Mouse (Mus musculus): ENCODE results near the gene Map3k5. TPM values are rescaled to one million over a fixed set of nuclear protein-coding genes. Genes with fewer than 3 reads are reported as not detected.
A peak's percentile ranks its signal among the peaks of the same experiment; 100 is the strongest.
"Not testable (repeated sequence)": the region's sequence is repeated elsewhere in the genome, so short reads cannot be mapped to it uniquely, and the experiment has no call there.

Map3k5 gene
- total RNA-seq, 2 experiments from 2014 or later: 24.1 to 32.5 TPM

DNA sequence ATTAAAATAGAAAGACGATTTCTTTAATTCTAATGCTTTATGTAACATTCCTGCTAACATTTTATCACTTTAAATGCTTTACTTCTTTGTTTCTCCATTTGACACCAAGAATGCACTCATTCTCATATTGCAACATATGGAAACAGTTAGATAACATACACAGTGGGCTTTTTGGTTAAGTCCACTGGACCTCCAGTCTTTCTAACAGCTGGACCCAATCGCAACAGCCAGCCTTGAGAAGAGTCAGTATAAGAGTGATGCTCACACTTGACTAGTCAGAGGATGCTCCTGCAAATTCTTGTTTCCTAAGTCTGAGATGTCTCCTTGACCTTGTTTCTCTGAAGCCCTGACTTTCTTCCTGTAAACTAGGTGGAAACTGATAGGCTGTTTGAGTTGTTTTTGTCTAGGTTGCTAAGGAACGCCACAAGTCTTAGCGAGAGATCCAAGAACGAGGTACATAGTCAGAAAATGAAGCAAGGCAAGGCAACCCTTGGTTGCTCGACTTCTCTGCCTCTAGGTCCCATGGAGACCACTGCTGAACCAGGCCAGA is 26.6 kb downstream of the Map3k5 start:
- DNase-seq (ENCODE audit: low spot score in 2 of 2): no peak

DNA sequence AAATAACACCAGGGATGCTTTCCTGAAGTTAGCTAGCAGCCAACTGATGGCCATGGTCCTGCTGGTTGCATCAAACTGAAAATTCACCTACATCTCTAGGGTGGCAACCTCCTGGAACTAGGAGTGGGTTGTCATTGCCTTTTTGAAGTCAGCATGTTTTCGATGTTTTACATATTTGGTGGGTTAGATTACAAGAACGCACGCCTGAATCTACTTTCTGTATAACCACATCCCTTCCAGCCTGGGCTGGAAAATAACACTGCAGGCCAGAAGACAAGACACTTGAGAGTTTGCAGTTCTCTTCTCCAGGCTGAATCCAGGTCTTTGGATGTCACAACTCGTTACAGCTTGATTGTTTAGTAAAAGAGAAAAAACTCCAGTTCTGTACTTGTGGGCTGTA is 28.5 kb downstream of the Map3k5 start:
- no peak for DNase-seq (ENCODE audit: low spot score in 2 of 2)

- no peak for DNase-seq (ENCODE audit: low spot score in 2 of 2)
These were observed 28.9 kb downstream of the Map3k5 start for GRCm38 (mm10) chr10:19963206-19963605.

DNA sequence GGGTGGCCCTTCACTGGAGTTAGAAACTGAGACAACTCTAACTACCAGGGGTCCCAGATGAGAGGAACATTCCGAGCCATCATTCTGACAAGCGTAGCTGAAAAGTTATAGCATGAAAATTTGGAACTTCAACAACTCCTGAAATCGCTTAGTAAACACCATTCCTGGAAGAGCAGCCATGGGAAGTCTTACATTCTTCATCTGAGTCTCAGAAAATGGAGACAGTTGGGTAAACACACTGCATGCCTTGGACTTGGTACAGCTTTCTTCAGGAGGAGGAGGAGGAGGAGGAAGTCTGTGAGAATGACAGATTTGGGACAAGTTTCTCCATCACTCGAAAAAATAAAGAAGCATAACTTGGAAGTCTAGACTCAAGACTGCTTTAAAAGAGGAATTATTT is 29.8 kb downstream of the Map3k5 start:
- DNase-seq (ENCODE audit: low spot score in 2 of 2): peak in 1 of 2 experiments; percentile 16

DNA sequence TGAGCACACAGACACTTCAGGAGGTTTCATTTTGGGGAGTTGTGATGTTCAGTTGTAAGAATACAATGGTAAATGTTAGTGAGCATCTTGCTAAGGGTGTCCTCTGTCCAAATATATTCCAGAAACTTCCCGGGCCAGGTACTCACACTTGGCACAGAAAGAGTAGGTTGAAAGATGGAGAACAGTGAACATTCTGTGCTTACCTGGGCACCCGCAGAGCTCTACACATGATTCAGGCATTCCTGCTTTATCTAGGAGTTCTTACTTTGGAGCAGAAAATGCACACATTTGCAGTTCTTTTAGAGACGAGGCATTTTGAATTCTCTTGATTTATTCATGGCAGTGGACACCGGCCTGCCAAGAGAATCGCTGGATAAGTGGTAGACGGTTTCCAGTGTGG is 32.3 kb downstream of the Map3k5 start:
- no peak for DNase-seq (ENCODE audit: low spot score in 2 of 2)

DNA sequence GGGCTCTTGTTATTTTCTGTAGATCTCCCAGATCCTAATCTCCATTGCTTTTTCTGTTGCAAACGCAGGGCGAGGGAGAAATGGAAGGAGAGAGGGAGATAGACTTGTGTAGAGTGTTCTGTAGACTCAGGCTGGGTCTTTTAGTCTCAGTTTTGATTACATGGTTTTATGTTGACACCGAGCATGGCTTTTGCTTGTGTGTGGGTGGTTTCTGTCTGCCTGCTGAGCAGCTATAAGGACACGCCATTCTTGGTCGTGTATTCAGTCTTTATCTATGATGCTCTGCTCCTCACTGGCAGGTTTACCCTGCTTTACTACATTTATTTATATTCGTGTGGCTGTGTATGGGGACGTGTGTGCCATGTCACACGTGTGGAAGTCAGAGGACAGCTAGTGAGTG is 34.2 kb downstream of the Map3k5 start:
- DNase-seq (ENCODE audit: low spot score in 2 of 2): no peak

DNA sequence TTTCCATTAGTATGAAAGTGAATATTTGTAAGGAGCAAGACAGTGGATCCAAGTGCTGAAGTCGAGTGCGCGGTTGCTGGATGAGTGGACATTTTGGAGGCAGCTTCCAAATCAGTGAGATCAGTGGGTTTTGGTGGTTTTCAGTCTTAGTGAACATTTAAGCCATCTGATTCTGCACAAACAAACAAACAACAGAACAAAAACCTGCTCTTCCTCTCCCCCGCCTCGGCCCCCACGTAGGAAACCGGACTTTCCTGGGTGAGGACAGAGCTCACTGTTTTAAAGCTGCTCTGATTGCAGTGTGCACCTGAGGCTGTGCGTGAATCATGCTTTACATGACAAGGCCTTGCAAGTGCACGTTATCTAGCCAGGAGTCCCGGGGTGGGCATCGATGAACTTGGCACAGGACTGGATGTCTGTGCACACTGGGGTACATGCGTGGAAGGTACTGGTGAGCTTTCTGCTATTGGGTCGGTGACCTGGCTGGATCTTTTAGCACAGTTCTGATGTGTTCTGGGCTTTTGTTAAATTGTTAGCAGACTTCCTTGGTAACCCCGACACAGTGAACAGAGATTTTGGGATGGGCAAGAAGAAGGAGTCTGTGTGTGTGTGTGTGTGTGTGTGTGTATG is 35.7 kb downstream of the Map3k5 start:
- no peak for DNase-seq (ENCODE audit: low spot score in 2 of 2)

DNA sequence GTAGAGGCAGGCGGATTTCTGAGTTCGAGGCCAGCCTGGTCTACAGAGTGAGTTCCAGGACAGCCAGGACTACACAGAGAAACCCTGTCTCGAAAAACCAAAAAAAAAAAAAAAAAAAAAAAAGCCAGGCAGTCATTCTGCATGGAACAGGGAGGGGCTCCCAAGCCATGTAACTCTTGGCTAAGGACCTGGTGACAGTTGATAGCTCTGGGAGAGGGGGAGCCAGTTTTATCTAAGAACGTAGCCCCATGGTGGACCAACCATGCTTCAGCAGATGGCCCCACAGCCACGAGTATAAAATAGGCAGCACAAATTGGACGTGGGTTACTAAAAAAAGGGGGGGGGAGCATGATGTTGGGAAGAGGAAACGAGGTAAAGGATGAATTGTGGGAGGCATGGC is 37.2 kb downstream of the Map3k5 start:
- DNase-seq (ENCODE audit: low spot score in 2 of 2): not testable (repeated sequence)

DNA sequence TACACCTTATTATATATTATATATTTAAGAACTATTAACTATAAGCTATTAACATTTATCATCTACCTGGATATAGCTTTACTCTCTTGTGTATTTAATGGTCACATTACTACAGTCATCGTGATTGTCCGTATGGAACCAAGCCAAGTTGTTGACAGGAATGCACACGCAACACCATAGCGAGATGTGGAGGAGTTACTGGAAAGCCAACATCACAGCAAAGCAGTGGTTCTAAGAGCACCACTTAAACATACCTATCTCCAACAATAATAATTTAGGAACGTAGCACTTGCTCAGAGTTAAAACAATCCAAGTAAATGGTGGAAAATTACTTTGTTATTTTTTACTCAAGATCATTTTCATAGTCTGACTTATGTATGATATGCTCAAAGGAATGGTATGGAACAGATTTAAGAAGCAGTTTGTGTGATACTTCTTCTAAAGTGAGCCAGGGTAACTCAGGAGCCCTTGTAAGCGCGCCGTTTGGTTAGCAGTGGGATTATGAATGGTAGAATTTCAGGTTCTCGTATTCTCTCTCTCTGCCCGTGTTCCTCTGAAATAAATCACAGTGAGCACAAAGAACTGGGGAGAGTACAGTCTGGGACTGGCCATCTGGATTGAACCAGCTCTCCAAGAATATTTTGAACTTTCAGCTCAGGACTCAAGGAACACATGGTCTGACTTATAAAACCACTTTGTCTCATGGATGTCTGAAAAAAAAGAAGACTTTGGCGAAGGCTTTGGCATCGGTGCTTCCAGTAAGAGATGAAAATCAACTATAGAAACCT is 39.2 kb downstream of the Map3k5 start:
- DNase-seq (ENCODE audit: low spot score in 2 of 2): peak in 1 of 2 experiments; percentile 22

DNA sequence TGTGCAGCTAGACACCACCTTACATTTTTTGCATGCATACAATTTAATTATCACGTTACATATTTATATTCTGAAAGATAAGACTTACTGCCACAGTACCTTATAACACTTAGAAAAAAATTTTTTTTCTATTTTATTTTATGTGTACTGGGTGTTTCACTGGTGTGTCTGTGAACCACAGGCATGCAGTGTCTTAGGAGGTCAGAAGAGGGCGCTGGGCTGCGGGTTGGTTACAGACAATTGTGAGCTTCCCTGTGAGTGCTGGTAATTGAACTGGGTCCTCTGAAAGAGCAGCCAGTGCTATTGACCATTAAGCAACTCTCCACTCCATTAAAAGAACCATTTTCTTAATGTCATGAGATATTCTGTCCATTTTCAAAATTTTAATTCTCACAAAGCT is 43.3 kb downstream of the Map3k5 start:
- no peak for DNase-seq (ENCODE audit: low spot score in 2 of 2)

- no peak for DNase-seq (ENCODE audit: low spot score in 2 of 2)
These were observed 44.5 kb downstream of the Map3k5 start for GRCm38 (mm10) chr10:19978662-19979199.

GRCm38 (mm10) chr10:19987736-19988135 is 53.5 kb downstream of the Map3k5 start:
- peak; percentile 28 to 63 for DNase-seq (ENCODE audit: low spot score in 2 of 2)

- DNase-seq (ENCODE audit: low spot score in 2 of 2): no peak
These were observed 55.7 kb downstream of the Map3k5 start for GRCm38 (mm10) chr10:19989986-19990385.

DNA sequence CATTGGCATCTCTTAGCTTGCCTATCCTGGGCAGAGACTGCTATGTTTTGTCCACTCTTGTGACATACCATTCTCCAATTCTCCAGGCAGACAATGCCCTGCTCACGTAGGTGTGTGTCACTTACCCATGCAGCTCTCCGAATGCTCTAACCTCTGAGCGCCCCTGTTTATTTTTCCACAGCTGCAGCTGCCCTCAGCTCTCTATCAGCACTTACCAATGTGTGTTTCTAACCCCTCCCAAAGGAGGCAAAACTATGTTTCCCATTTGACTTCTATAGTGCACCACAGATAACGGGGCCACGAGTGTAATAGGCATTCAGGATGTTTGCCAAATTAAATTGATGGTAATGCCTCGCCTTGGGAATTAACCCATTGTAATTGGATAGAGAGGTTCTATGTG is 56.4 kb downstream of the Map3k5 start:
- no peak for DNase-seq (ENCODE audit: low spot score in 2 of 2)

GRCm38 (mm10) chr10:19991237-19991865 is 57.1 kb downstream of the Map3k5 start:
- DNase-seq (ENCODE audit: low spot score in 2 of 2): no peak

GRCm38 (mm10) chr10:19991866-19992252 is 57.6 kb downstream of the Map3k5 start:
- no peak for DNase-seq (ENCODE audit: low spot score in 2 of 2)

GRCm38 (mm10) chr10:19994469-19995450 is 60.5 kb downstream of the Map3k5 start:
- DNase-seq (ENCODE audit: low spot score in 2 of 2): no peak

- DNase-seq (ENCODE audit: low spot score in 2 of 2): no peak
These were observed 61.9 kb downstream of the Map3k5 start for GRCm38 (mm10) chr10:19996151-19996550.

GRCm38 (mm10) chr10:19999703-20000407 is 65.6 kb downstream of the Map3k5 start:
- no peak for DNase-seq (ENCODE audit: low spot score in 2 of 2)

- no peak for DNase-seq (ENCODE audit: low spot score in 2 of 2)
These were observed 66.1 kb downstream of the Map3k5 start for GRCm38 (mm10) chr10:20000408-20000770.

All from layer of hippocampus, adult 18-20 months (tissue).